Mouse (Mus musculus) midbrain, embryonic 15.5 days (tissue): ENCODE data around the gene Zfp64. TPM values are rescaled to one million over a fixed set of nuclear protein-coding genes. Genes with fewer than 3 reads are reported as not detected.

Experiments used
- ATAC-seq: fragments of 200-750 bp; cut with Nextera tagmentation; replicated peaks from 2 replicates; pipeline ENCODE4 v1.8.0; 2017; ENCODE audit warnings: moderate TSS enrichment
- H3K27ac ChIP-seq: fragments of 300-500 bp; sonication (generic); 2 replicates; pipeline ENCODE4 v1.5.1; 2015; ENCODE audit warnings: mild to moderate bottlenecking, inconsistent platforms
- H3K27me3 ChIP-seq: fragments of 300-500 bp; sonication (generic); replicated peaks from 2 replicates; pipeline ENCODE4 v1.6.1; 2015; ENCODE audit warnings: inconsistent platforms
- H3K36me3 ChIP-seq: fragments of 300-500 bp; sonication (generic); replicated peaks from 2 replicates; pipeline ENCODE4 v1.6.1; 2015; ENCODE audit warnings: inconsistent platforms
- H3K4me1 ChIP-seq: fragments of 300-500 bp; sonication (generic); 2 replicates; pipeline ENCODE4 v1.6.1; 2015; ENCODE audit warnings: inconsistent platforms
- H3K4me2 ChIP-seq: fragments of 300-500 bp; sonication (generic); 2 replicates; pipeline ENCODE4 v1.6.1; 2015; ENCODE audit warnings: inconsistent platforms, mild to moderate bottlenecking, moderate library complexity
- H3K4me3 ChIP-seq: fragments of 300-500 bp; sonication (generic); 2 replicates; pipeline ENCODE4 v1.5.1; 2015; ENCODE audit warnings: mild to moderate bottlenecking, inconsistent platforms
- H3K9ac ChIP-seq: fragments of 300-500 bp; sonication (generic); 2 replicates; pipeline ENCODE4 v1.6.1; 2015; ENCODE audit warnings: mild to moderate bottlenecking, inconsistent platforms
- H3K9me3 ChIP-seq: fragments of 300-500 bp; sonication (generic); 2 replicates; pipeline ENCODE4 v1.6.1; 2016; ENCODE audit warnings: inconsistent platforms
- WGBS: fragments of 180-500 bp; shearing (Covaris S2); methylation state at CpG from one replicate; pipeline ENCODE4 v1.1.7; 2015; ENCODE audit warnings: mixed read lengths; 5-methylcytosine and 5-hydroxymethylcytosine counted together
- polyA plus RNA-seq: library from polyadenylated mRNA; unstranded; fragments of >200 nt; fragmentation: Nextera tagmentation; extraction: Ambion mirVana; gene quantifications from 2 replicates; pipeline ENCODE4 v1.2.1, GENCODE M21; 2015

Gene Zfp64
- polyA plus RNA-seq, 1 experiment from 2014 or later, result 44.5 TPM

DNA sequence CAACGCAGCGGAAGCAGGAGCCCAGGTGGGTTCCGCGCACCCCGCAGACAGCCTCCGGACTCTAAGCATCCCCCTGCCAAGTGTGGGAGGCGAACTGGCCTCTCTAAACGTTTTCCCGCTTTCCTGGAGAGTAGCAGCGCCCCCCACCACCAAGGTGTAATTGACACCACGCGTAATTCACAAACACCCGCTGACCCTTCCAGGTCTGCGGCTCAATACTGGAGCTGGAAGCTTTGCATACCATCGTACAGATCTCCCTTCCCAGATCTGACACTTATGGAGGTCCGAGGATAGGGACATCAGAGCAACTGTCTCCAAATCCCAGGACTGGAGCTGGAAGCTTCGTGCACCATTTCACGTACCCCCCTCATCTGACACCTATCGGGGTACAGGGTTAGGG lies 43.9 kb downstream of the Zfp64 start:
- Histone ChIP-seq H3K9me3 (no peaks in the 10 kb centered on the region), H3K27ac (peak overlapping the region; percentile 68), H3K27me3 (peaks cover 29% of the 10 kb centered on the region), H3K4me2 (peak overlapping the region; percentile 98), H3K4me3 (peak overlapping the region; percentile 58), H3K4me1 (peaks cover 24% of the 10 kb centered on the region), H3K9ac (peak overlapping the region; percentile 57; the same call in 1 of the 2 replicates), H3K36me3 (no peaks in the 10 kb centered on the region)
- ATAC-seq, result no peak
- 3% methylated on average over 19 of the region's 19 CpGs for WGBS

DNA sequence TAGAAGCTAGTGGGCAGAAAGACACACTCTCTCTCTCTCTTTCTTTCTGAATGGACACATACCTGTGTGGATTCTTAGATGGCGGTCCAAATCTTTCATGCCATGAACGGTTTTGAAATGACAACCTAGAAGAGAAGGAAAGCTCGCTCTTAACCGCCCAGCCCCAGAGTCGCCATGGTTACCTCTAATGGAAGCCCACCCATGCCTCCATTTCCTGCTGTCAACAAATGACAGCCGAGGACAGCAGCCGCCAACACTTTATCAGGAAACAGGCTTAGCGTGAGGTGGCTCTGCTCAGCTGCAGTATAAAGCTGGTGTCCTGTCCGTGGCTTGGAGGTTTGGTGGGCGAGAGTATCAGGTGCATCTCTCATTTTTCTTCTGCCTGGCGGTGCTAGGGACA lies 49.4 kb downstream of the Zfp64 start:
- peaks cover 7% of the 10 kb centered on the region for H3K4me1 ChIP-seq
- H3K4me3 ChIP-seq, result no peak overlapping the region
- WGBS, result 34% methylated on average over 11 of the region's 11 CpGs
- H3K9ac ChIP-seq, result no peak overlapping the region
- no peak overlapping the region for H3K4me2 ChIP-seq
- H3K27ac ChIP-seq, result 0 out of 2 replicates have a peak overlapping the region, but pooled peaks have one; percentile 5
- no peaks in the 10 kb centered on the region for H3K36me3 ChIP-seq
- H3K9me3 ChIP-seq, result no peaks in the 10 kb centered on the region
- 0 out of 2 replicates have a peak, but pooled peaks have one; percentile 44 for ATAC-seq
- H3K27me3 ChIP-seq, result peaks cover 16% of the 10 kb centered on the region

DNA sequence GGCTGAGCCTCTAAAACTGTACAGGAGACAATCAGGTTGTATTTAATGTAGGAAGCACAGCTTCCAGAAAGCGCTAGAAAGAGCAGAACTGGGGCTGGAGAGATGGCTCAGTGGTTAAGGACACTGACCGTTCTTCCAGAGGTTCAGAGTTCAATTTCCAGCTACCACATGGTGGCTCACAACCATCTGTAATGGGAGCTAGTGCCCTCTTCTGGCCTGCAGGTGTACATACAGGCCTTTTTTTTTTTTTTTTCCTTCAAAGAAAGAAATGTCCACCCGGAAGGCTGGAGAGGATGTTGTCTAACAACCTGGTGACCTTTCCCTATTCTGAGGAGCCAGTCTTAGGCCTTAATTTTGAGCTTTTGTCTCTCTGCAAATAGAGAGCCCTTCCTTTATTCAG lies 50.5 kb downstream of the Zfp64 start:
- H3K27me3 ChIP-seq, result 0 out of 2 replicates have a peak, but pooled peaks cover 4% of the 10 kb centered on the region
- H3K36me3 ChIP-seq, result no peaks in the 10 kb centered on the region
- 78% methylated on average over 3 of the region's 3 CpGs for WGBS
- no peak overlapping the region for H3K4me3 ChIP-seq
- no peak overlapping the region for H3K9ac ChIP-seq
- peaks cover 7% of the 10 kb centered on the region for H3K4me1 ChIP-seq
- no peak overlapping the region for H3K27ac ChIP-seq
- no peaks in the 10 kb centered on the region for H3K9me3 ChIP-seq
- ATAC-seq, result no peak
- no peak overlapping the region for H3K4me2 ChIP-seq

DNA sequence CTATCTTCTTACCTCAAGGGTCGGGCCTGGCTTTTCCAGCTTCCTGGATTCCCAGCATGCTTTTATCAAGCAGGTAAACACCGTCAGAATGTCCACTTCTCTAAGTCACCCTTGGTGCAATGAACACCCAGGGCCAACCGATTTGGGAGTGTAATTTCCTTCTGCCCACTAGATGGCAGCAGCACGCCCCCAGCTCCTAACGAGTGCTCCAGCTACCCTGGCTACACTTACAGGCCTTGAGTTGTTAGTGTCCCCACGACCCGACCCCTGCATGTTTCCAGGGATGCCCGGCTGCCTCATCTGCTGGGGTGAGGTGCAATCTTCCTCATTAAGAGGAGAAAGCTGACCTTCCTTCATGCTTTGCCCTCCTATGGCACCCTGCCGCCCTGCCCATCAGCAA lies 51.2 kb downstream of the Zfp64 start:
- Histone ChIP-seq H3K27ac (no peak overlapping the region), H3K4me1 (peaks cover 7% of the 10 kb centered on the region), H3K36me3 (no peaks in the 10 kb centered on the region), H3K9me3 (no peaks in the 10 kb centered on the region), H3K4me3 (no peak overlapping the region), H3K9ac (no peak overlapping the region), H3K4me2 (no peak overlapping the region), H3K27me3 (no peaks in the 10 kb centered on the region)
- 14% methylated on average over 9 of the region's 9 CpGs for WGBS
- ATAC-seq, result peak; percentile 48; the same call in 1 of the 2 replicates

DNA sequence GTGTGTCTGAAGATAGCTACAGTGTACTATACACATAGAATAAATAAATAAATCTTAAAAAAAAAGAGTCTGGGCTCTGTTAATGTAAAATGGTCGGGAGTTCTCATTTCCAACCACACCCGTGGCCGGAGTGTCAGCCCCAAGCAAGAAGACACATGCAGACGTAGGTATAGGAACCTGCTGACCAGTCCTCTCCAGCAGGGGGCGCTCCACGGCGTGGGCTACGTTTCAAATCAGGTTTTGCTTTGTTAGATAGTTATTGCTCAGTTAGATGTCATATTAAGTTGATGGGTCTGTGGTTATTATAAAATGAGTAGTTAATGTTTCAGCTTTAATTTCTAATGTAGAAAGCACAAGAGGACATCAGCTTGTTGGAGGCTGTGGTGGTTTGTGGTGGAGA lies 52.8 kb downstream of the Zfp64 start:
- no peak for ATAC-seq

DNA sequence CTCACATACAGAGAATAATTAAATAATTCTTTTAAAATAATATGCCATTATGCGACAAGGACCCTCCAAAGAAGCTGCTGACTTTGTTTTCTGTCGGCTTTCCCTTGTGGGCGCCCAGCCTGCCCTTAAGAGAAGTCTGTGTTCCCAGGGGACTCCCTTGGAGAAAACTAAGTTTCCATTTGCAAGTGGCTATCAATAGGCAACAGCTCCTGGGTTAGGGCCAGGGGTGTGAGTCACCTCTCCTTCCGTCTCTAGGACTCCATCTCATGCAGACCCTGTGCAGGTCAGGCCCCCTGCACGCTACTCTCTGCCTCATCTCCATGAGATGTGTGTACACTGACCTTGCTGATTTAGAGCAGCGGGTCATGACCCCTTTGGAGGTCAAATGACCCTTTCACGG lies 57.5 kb downstream of the Zfp64 start:
- H3K9me3 ChIP-seq, result no peaks in the 10 kb centered on the region
- no peak overlapping the region for H3K27ac ChIP-seq
- no peak for ATAC-seq
- no peak overlapping the region for H3K4me3 ChIP-seq
- no peaks in the 10 kb centered on the region for H3K27me3 ChIP-seq
- 82% methylated on average over 7 of the region's 7 CpGs for WGBS
- no peak overlapping the region for H3K4me2 ChIP-seq
- no peaks in the 10 kb centered on the region for H3K4me1 ChIP-seq
- H3K36me3 ChIP-seq, result no peaks in the 10 kb centered on the region
- no peak overlapping the region for H3K9ac ChIP-seq

More for the DNA sequence above, 52.8 kb downstream of the Zfp64 start:
- Histone ChIP-seq H3K4me2 (no peak overlapping the region), H3K9me3 (no peaks in the 10 kb centered on the region), H3K27me3 (no peaks in the 10 kb centered on the region), H3K36me3 (no peaks in the 10 kb centered on the region), H3K4me1 (peaks cover 7% of the 10 kb centered on the region), H3K9ac (no peak overlapping the region), H3K4me3 (no peak overlapping the region), H3K27ac (no peak overlapping the region)
- WGBS, result 28% methylated on average over 8 of the region's 8 CpGs

DNA sequence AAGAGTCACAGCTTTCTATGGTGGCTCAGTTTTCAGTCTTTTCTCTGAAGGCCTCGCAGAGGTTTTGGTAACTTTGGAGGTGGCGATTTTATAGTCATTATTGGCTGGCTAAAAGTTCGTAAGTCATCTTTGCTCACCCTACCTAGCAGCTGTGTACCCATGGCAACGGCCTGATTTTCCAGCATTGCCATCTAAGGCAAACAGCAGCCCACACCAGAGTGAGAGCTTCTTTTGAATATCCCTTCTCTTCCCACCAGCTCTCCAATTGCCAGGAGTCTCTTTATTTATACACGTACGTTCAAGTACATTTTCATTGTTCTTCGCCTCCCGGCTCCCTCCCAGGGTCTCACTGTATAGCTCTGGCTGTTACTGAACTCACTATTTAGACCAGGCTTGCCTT lies 59.9 kb downstream of the Zfp64 start:
- Histone ChIP-seq H3K9me3 (no peaks in the 10 kb centered on the region), H3K36me3 (no peaks in the 10 kb centered on the region), H3K4me1 (no peaks in the 10 kb centered on the region), H3K4me3 (no peak overlapping the region), H3K27me3 (no peaks in the 10 kb centered on the region), H3K4me2 (no peak overlapping the region), H3K27ac (no peak overlapping the region), H3K9ac (no peak overlapping the region)
- 79% methylated on average over 8 of the region's 8 CpGs for WGBS
- no peak for ATAC-seq

DNA sequence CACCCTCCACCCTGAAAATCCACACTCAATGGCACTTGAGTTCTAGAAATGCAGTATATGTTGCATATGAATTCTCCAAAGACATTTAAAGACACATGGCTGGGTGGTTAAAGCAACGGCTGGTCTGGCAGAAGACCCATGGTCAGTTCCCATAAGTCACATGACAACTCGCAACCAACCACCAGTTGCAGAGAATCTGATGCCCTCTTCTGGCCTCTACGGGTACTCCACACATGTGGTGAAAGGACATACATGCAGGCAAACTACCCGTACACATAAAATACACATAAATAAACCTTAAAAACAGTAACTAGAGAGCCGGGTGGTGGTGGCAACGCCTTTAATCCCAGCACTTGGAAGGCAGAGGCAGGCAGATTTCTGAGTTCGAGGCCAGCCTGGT lies 60.6 kb downstream of the Zfp64 start:
- H3K36me3 ChIP-seq, result no peaks in the 10 kb centered on the region
- no peak overlapping the region for H3K27ac ChIP-seq
- no peak for ATAC-seq
- H3K9ac ChIP-seq, result no peak overlapping the region
- H3K4me3 ChIP-seq, result no peak overlapping the region
- H3K9me3 ChIP-seq, result no peaks in the 10 kb centered on the region
- no peaks in the 10 kb centered on the region for H3K27me3 ChIP-seq
- no peaks in the 10 kb centered on the region for H3K4me1 ChIP-seq
- 88% methylated on average over 7 of the region's 7 CpGs for WGBS
- H3K4me2 ChIP-seq, result no peak overlapping the region

DNA sequence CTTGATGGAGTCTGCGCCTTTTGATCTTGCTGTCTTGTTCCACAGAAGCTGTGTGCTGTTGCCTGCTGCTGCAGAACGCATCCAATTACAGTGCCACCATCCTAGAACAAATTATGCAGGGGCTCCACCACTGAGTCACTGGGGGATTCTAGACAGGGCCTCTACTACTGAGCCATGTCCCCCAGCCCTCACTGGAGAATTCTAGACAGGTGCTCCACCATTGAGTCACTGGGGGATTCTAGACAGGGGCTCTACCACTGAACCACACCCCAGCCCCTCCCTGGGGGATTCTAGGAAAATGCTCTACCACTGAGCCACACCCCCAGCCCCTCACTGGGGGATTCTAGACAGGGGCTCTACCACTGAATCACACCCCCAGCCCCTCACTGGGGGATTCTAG lies 63.3 kb downstream of the Zfp64 start:
- H3K4me2 ChIP-seq, result no peak overlapping the region
- H3K9ac ChIP-seq, result no peak overlapping the region
- H3K4me1 ChIP-seq, result no peaks in the 10 kb centered on the region
- no peaks in the 10 kb centered on the region for H3K27me3 ChIP-seq
- WGBS, result 69% methylated on average over 2 of the region's 2 CpGs
- H3K27ac ChIP-seq, result no peak overlapping the region
- no peaks in the 10 kb centered on the region for H3K9me3 ChIP-seq
- H3K36me3 ChIP-seq, result no peaks in the 10 kb centered on the region
- no peak for ATAC-seq
- H3K4me3 ChIP-seq, result no peak overlapping the region

DNA sequence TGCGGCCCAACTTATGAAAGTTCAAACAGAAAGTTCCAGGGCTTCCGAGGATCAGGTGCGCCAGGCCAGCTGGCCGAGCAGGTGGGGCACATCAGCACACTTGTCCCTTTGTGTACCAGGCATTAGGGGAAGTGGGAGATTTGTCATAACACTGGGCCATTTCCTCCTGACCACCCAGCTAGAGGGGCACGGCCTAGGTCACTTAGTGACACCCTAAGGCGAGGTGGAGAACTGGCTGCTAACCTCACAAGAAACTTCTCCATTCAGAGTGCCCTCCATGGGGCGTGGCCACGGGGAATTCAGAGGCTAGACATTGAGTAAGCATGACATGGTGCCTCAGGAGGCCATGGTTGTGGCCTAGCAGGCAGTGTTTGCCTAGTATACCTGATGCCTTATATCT lies 70.7 kb downstream of the Zfp64 start:
- ATAC-seq, result no peak
- Histone ChIP-seq H3K9ac (no peak overlapping the region), H3K27me3 (no peaks in the 10 kb centered on the region), H3K9me3 (no peaks in the 10 kb centered on the region), H3K36me3 (no peaks in the 10 kb centered on the region), H3K4me3 (no peak overlapping the region), H3K4me2 (no peak overlapping the region), H3K27ac (no peak overlapping the region), H3K4me1 (no peaks in the 10 kb centered on the region)
- 73% methylated on average over 8 of the region's 8 CpGs for WGBS

DNA sequence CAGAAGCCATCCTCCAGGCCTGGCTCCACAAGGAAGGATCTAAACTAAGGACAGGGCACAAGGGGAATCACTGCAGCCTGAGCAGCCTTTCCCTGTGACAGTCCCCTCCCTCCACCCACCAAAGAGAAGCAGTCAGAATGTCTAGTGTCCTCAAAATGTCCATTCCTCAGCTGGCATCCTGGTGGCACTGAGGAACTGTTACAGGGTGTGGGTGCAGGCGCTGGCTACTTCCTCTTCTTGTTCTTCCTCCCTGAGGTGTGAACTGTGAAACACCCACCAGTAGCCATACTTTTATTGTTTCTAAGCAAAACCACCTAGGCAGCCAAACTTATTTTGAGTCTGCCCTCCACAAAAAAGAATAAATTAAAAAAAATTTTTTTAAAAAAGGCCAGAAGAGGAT lies 72.4 kb downstream of the Zfp64 start:
- no peaks in the 10 kb centered on the region for H3K36me3 ChIP-seq
- no peak overlapping the region for H3K9ac ChIP-seq
- no peaks in the 10 kb centered on the region for H3K27me3 ChIP-seq
- ATAC-seq, result no peak
- H3K4me2 ChIP-seq, result no peak overlapping the region
- 93% methylated on average over 1 of the region's 1 CpGs for WGBS
- H3K4me3 ChIP-seq, result no peak overlapping the region
- no peaks in the 10 kb centered on the region for H3K9me3 ChIP-seq
- H3K4me1 ChIP-seq, result no peaks in the 10 kb centered on the region
- H3K27ac ChIP-seq, result no peak overlapping the region

DNA sequence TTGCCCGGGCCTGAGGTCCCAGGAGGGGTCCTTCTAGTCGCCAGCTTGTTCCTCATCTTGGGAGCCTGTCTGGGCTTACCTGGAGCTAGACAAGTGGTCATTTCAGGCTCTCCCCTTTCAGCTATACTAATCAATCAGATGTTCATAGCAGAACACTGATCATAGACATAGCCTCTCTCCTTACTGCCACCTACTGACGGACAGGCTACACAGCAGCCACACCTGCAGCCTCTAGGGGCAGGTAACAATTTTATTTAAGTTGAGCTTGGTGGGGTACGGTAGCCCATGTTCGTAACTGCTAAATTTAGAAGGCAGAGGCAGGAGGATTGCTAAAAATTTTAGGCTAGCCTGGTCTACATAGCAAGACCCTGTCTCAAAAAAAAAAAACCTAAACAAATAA lies 73.5 kb downstream of the Zfp64 start:
- WGBS, result 49% methylated on average over 5 of the region's 5 CpGs
- no peak overlapping the region for H3K9ac ChIP-seq

DNA sequence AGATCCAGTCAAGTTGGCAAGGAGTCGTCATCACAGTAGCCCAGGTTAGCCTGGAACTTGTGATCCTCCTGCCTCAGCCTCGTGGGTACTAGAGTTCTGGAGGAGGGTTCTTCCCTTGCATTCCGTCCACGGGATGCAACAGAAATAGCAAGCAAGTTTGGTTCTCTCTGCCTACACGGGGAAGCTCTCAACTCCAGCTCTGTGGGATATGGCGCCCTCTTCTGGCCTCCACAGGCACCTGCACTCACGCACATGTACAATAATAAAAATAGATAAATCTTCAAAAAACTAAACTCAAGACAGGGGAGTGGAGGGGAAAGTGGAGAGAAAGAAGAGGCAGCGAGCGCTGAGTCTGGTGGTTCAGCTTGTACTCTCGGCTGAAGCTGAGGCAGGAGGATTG lies 75.8 kb downstream of the Zfp64 start:
- Histone ChIP-seq H3K9me3 (no peaks in the 10 kb centered on the region), H3K36me3 (no peaks in the 10 kb centered on the region), H3K27ac (no peak overlapping the region), H3K4me3 (no peak overlapping the region), H3K4me2 (no peak overlapping the region), H3K27me3 (no peaks in the 10 kb centered on the region), H3K4me1 (no peaks in the 10 kb centered on the region), H3K9ac (no peak overlapping the region)
- 86% methylated on average over 10 of the region's 10 CpGs for WGBS
- no peak for ATAC-seq

More for the DNA sequence above, 73.5 kb downstream of the Zfp64 start:
- no peaks in the 10 kb centered on the region for H3K27me3 ChIP-seq
- H3K4me2 ChIP-seq, result no peak overlapping the region
- no peak overlapping the region for H3K4me3 ChIP-seq
- no peaks in the 10 kb centered on the region for H3K9me3 ChIP-seq
- H3K36me3 ChIP-seq, result no peaks in the 10 kb centered on the region
- H3K27ac ChIP-seq, result no peak overlapping the region
- ATAC-seq, result no peak
- no peaks in the 10 kb centered on the region for H3K4me1 ChIP-seq
